Mouse (Mus musculus): ENCODE measurements around the gene Rps27l. TPM values are rescaled to one million over a fixed set of nuclear protein-coding genes. Genes with fewer than 3 reads are reported as not detected.
"Not testable (repeated sequence)": the region's sequence is repeated elsewhere in the genome, so short reads cannot be mapped to it uniquely, and the experiment has no call there.

Gene Rps27l
- polyA plus RNA-seq (2015; fragmentation: Nextera tagmentation; extraction: Ambion mirVana): 828 and 912 TPM in 2 replicates

DNA sequence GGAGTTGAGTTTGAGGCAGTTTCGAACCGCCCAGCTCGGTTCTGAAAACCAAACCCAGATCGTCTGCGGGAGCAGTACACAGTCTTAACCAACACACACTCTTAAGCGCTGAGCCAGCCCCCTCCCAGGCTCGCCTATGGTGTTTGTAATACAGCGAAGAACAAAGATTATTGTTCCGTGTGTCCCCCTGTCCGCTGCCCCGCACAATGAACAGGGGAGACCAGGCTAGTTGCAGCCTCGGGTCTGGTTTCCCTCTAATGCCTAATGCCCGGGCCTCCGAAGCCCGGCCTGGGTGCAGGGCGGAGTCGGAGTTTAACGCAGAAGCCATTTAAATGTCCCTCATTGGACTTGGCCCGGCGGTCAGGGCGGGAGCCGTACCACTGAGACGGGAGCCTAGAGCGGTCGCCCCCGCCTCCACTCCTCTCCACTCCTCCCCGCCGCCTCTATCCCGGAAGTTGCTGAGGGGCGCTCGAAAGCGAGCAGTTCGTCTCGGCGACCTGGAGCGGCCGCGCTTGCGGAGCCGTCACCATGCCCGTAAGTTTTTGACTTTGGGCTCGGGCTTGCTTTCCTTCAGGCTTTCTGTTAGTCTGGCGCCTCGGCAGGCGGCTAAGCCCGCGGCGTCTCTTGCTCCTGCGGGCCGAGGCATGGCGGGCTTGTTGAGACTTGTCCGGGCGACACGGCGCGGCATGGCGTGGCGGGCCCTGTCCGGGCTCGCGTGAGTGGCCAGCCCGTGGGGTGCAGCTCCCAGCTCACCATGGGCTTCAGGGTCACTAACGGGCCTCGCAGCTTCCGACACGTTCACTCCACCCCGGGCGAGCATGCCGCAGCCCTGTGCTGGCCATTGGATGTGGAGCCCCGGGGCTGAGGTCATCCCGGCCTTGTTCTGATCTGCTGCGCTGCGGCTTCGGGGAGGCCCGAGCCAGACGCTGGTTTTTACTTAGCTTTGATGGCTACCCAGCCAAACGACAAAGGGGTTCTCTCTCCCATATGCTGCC is at the start of gene Rps27l:
TSS of gene Rps27l (plus strand) at position 440 of the 995 bp plus-strand sequence.
- peak; percentile 94 for DNase-seq (ENCODE audit: low spot score)

DNA sequence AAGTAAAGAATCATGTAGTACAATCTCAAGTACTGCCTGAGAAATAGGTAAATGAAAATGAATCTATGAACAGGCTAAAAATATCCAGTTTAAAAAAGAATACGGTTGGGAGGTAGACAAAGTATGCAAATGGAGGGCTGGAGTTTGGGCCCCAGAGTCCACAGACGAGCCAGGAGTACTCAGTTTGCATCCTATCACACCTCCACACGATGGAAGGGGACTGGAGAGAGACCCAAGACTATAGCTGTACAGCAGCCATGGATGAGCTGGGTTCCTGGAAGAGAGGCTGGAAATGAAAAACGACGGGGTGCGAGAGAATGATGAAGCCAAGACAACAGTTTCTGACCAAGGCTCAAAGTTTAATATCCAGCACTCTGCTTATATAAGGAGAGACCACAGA is 48.9 kb upstream of the Rps27l start:
- DNase-seq (ENCODE audit: low spot score): no peak

DNA sequence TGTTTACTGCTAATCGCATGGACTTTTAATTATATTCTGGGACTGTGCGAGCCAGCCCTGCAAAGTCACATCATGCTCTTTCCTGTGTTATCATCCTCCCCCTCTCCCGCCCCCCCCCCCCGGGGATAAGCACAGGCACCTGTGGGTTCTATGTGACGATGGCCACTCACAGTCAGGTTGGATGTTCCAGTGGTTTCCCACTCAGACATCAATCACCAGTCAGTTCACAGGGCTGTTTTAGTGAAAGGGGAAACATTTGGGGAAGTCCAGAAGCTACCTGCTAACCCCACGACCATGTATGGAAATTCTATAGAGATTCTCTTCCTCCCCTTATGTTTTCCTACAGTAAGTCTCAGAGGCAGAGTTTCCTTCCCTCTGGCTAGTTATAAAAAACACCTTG is 48.0 kb upstream of the Rps27l start:
- no peak for DNase-seq (ENCODE audit: low spot score)

DNA sequence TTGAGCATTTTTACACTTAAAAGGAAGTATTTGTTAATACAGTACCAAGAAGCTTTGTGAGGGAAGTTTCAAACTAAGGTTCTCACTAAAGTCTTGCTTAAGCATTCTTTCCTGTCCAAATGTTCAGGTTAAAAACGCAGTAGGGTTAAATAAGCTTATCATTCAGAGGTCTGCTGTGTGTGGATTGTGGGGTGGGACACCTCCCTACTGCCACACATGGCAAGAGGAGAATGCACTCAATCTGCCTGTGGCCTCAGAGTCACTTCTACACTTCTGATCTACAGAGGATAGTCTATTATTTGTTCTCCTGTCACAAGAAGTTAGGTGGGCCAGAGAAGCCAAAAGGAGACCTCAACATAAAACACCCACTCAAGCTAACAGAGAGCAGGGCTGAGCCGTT is 46.8 kb upstream of the Rps27l start:
- no peak for DNase-seq (ENCODE audit: low spot score)

DNA sequence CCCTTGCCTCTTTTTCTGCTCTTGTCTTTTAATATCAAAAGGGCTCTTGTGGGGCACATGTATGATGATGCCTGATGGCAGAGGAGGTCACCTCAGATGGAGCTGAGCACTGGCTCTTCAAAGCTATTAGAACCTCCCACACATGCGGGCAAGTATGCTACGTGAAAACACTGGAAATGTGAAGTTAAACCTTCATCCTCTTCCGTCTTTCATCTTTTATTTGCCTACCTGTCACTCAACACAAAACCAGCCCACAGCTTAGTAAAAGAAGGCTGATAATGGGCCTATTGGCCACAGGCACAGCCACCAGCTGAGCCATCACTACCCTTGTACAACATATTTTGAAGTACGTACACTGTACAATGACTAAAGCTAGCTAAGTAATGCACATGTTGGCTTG is 46.4 kb upstream of the Rps27l start:
- DNase-seq (ENCODE audit: low spot score): no peak

DNA sequence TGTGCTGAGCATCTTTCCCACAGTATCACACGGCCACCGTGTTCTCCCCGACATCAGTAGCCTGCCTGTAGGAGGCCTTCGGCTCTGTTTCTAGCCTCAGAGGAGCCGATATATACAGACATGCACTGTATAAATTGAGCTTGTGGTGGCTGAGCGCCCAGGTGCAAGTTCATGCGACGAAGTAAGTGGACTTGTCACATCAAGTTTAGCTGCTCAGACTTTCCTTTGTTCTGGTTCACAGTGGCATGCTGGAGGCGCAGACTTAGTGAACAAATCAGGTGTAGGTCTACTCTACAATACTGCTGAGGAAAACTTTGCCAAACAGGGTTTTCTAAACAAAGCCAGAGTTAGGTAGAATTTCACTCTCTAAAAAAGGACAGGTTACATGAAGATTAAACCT is 39.9 kb upstream of the Rps27l start:
- DNase-seq (ENCODE audit: low spot score): peak; percentile 65

DNA sequence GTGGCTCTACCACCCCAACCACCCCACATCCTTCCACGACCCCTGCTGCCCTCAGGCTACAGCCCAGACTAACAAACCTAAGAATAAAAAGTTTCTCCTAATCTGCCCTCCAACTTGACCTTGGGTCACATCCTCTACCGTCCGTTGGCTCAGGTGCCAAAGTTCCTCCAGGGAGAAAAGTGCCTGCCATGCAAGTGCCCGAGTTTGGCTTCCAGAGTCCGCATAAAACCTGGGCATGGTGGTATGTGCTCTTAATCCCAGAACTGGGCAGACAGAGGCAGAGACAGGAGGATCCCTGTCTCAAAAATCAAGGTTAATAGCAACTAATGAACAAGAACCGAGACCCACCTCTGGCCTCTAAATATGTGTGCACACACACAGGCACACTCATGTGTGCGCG is 38.8 kb upstream of the Rps27l start:
- DNase-seq (ENCODE audit: low spot score): no peak

DNA sequence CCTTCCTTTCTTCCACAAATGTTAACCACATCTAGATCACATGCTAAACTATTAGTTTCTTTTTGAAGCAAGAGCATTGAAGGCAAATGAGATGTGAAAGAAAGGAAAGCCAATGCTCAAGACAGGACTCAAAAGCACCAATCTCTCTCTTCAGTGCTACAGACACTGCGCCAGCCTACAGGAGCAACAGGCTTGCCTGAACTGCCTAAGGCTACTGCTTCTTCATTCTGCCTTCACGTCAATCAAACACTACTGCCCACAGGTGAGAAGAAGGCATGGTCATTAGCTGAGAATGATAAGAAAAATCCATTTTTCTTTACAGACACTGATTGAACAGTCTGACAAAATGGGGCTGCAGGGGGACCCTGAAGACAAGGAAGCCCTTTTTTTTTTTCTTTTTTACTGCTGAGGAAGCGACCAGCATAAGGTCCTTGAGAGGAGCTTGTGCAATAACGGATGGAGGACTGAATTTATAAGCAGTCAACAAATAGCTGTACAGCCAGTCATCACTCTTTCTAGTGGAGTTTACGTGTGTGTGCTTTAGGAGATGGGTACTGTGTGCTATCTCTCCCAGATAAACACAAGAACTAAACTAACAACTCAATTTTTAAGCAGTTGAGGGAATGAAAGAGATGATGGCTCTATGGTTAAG is 38.0 kb upstream of the Rps27l start:
- DNase-seq (ENCODE audit: low spot score): no peak

DNA sequence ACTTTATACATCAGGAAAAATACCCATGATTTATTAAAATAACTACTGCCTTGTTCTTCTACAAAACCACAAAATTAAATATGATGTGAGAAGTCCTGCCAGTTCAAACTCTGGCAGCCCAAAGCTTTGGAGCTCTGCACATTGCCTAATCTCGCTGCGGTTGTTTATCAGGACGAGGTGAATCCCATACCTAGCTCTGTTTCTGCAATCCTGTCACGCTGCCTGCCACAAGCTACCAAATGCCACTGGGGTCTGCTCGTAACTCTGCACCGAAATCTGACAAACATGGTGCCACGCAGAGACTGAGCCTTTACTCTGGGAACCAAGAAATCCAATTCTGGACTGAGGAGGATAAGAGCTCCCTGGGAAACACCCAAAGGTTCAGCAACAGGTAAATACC is 36.0 kb upstream of the Rps27l start:
- no peak for DNase-seq (ENCODE audit: low spot score)

DNA sequence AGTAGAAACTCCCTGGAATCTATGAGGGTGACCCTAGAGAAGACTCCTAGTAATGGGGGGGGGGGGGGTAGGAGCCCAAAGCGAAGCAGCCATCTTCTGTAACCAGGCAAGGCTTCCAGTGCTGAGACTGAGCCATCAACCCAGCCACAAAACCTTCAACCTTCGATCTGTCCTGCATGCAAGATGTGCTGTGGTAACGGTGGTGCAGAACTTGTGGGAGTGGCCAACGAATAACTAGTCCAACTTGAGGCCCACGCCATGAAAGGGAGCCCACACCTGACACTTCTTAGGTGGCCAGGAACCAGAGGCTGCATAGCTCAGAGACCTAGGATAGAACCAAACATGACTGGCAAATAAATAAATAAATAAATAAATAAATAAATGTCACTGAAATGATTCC is 35.2 kb upstream of the Rps27l start:
- DNase-seq (ENCODE audit: low spot score): peak; percentile 35

DNA sequence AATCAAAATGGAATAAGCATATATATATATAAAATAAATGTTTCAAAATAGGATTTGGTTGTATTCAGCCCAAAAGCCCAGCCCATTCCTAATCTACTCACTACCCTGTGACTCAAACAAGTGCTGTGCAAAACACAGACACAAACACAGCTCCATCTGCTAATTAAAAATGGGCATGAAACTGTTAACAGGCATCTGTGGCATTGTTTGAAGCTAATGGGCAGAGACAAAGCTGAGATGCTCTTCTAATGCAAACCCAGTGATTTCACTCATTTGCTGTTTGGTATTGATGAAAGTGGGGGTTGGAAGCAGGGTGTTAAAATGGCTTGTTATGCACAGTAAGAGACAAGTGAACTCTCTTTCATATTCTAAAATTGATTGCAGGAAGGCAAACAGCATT is 33.6 kb upstream of the Rps27l start:
- DNase-seq (ENCODE audit: low spot score): no peak

DNA sequence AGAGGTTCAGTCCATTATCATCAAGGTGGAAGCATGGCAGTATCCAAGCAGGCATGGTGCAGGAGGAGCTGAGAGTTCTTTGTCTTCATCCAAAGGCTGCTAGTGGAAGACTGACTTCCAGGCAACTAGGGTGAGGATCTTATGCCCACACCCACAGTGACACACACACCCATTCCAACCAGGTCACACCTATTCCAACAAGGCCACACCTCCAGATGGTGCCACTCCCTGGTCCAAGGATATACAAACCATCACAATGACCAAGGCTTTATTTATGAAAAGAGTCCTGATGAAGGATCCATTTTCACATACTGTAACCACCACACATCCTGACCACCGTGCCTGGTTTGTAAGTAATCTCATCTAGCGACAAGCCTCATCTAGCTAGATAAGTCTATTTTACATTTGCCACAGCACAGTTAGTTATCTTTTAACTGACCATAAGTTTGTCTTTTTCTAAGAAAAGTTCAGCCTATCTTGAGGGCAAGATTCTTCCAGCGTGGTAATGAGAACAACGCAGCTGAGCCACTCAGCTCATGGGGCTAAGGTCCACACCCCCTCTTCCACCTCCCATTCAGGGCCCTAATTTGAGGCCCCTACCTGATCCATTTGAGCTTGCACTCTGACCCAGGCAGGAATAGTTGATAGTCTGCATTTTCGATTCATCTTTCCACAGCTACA is 32.5 kb upstream of the Rps27l start:
- not testable (repeated sequence) for DNase-seq (ENCODE audit: low spot score)

DNA sequence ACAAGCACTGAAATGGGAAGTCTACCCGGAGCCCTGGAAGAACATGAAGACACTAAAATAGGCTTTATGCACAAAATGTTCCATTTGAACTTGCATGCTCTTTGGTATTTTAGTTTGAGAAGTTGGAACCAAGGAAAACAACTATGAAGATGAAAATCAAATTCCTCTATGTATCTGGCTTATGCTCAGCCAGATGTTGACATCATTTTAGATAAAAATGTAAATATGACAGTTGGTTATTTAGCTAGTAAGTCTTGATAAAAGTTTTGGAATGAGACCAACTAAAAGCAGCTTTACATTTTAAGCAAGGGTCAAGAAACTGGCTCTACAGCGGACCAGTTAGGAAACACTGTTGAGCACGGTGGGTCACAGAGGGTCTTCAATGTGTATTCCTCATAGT is 31.3 kb upstream of the Rps27l start:
- no peak for DNase-seq (ENCODE audit: low spot score)

DNA sequence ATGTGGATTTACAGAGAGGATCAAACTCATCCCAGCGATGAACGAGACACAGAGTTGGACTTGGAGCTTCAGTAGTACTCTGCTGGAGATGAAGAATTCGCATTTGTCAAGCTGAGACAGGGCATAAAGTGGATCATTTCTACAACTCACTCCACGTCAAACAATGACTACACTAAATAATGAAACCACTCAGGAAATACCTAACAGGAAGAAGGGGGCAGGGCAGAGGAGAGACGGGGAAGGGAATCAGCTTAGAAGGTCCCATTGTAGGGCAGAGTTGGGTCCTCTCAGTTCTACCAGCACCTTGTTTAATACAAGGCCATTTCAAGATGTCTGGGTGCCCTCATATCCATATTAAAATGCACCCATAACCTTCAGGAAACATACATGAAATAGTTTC is 30.5 kb upstream of the Rps27l start:
- peak; percentile 59 for DNase-seq (ENCODE audit: low spot score)

DNA sequence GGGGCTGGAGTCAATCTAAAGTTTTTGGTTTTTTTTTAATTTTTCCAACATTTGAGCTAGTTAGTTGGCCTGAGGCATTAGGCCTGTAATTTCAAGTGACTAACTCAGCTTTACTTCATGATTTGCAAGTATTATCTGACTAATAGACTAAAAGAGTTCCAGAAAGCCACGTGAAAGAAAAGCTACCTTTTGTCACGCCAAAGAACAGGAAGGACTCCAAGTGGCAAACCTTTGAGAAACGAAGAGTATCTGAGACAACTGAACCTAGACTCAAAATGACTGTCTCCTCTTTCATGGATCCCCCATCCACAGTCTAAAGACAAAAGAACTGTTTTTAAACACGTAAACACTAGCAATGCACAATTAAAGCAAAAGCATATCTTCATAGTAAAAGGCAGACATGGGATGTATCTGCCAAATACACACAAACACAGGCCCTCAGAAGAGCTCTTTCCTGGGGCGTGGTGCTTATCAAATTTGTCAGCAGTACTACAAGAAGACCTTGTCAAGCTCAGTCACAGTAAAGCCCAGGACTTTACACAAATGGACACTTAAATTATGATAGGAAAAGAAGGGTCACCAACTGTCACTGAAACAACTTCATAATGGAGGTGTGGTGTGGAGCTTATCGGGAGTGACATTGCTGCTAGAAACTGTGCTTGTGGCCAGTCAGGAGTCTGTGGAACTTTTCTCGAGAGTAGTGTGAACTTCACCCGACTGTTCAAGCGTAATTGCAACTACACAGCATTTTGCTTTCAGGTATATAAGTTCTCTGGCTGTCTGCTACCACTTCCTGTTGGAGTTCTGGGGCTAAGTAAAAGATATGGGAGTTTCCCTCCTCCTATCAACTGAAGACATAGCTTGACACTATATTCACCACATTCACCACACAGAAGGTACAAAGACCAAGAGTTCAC is 29.8 kb upstream of the Rps27l start:
- peak; percentile 68 for DNase-seq (ENCODE audit: low spot score)

DNA sequence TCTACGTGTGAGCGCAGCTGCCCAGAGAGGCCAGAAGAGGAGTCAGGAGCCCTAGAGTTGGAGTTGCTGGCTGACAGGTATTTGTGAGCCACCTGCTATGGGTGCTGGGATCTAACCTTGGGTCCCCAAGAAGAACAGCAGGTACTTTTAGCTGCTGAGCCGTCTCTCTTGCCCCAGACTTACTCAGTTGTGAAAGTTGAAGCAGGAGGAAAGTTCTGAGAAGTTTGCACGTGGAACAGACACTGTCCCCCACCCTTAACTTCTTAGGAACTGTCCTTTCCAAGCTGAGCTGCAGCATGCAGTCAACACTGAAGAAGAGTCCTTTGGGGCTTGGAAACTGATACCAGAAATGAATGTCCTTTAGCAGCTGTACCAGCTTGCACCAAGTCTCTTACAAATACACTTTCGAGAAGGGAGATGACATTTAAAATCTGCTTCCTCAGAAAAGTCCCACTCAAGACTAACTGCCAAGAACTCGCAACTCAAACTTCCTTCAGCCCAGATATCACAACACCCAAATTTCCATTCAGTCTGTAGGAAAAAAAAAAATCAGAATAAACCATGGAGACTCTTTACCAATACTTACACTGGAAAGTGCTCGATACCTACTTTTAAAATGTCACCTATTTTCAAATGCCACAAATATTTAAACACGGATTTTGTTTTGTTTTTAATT is 28.5 kb upstream of the Rps27l start:
- no peak for DNase-seq (ENCODE audit: low spot score)

DNA sequence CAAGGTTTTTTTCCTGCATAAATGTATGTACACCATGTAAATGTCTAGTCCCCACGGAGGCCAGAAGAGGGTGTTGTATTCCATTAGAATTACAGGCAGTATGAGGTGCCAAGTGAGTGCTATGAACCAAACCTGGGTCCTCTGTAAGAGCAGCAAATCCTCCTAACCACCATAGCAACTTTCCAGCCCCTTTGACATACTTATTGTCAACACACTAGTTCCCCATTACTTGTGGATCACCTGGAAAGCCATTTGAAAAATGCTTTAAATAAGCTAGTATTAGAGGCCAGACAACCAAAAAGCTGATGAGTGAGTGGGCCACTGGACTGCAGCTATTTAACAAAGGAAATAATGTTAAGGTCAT is 28.0 kb upstream of the Rps27l start:
- no peak for DNase-seq (ENCODE audit: low spot score)

DNA sequence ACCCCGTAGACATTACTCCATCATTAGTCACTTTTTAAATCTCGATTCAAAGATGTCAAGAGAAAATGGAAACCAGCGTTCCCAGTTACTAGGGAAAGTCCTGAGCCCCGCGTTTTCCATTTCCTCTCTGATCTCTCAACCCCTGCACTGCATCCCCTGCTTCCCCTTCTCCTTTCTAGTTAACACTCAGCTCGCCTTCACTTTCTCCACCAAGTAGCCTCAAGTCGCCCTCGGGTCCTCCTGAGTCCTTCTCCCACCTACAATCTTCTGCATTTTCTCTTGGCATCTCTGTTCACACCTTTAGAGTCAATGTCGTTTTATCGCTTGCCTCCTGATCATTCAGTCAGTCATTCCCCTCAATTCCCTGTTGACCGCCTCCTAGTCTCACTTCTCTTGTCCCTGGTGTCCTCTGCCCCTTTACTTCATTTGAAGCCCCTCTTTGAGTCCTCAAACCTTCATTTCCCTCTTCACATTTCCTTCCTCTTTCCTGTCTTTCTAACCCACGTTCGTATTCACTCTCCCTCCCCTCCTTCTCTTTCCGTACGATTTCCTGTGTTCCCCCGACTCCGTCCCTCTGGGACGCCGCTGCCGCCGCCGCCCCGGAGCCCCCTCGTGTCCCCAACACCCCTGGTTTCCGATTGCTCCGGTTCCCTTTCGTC is 27.1 kb upstream of the Rps27l start:
- DNase-seq (ENCODE audit: low spot score): no peak

DNA sequence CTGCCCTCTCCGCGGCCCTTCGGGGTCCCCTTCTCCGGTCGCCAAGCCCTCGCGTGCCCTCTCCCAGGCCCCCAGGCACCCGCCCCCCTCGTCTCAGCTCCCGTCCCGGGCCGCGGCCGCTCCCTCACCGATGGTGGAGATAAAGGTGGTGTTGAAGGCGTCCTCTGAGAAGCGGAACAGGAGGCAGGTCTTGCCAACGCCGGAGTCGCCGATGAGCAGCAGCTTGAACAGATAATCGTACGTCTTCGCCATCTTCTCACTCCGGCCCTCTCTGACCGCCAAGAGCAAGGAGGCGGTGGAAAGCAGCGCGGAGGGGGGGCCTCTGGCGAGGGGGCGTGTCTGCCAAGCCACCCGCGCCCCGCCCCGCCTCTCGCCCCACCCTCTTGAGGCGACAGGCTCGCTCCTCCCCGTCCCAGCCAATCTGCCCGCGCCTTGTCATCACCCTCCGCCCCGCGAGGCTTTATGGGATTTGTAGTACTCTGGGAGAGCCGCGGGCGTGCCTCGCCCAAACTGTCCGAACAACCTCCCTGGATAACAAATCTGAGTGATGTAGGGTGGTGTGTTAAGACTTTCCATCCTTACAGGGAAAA is 26.4 kb upstream of the Rps27l start, which contains the start of gene Rab8b:
TSS of gene Rab8b (minus strand) at position 306 of the 590 bp plus-strand sequence.
- peak; percentile 96 for DNase-seq (ENCODE audit: low spot score)

Data from thymus, postnatal 0 days (tissue).